Mouse (Mus musculus): ENCODE data around the gene Crtc1. TPM values are rescaled to one million over a fixed set of nuclear protein-coding genes. Genes with fewer than 3 reads are reported as not detected.

Gene Crtc1
- total and polyA plus RNA-seq, 3 experiments, result 3.3 to 18.0 TPM; not detected in 1

GRCm38 (mm10) chr8:70366588-70366987 is 72.8 kb downstream of the Crtc1 start:
- TF ChIP-seq CHD2 (IDR thresholded peaks at IDR 0.05; ENCODE audit: low read length) (no peak), ZNF384 (IDR thresholded peaks at IDR 0.05; ENCODE audit: low read depth, low read length) (no peak), NELFE (IDR thresholded peaks at IDR 0.05; ENCODE audit: low read depth, low read length) (no peak), BHLHE40 (IDR thresholded peaks at IDR 0.05; ENCODE audit: borderline replicate concordance, low read depth, low read length) (no peak), GATA1 (IDR thresholded peaks at IDR 0.05; ENCODE audit: low read depth, low read length) (no peak), UBTF (IDR thresholded peaks at IDR 0.05; ENCODE audit: borderline replicate concordance, insufficient read depth, low read depth, low read length) (no peak), POLR2A (IDR thresholded peaks at IDR 0.05; ENCODE audit: control insufficient read depth in 1 of 2, insufficient read depth in 1 of 2, low read depth in 1 of 2, low read length in 2 of 2, poor library complexity in 1 of 2) (no peak), JUND (IDR thresholded peaks at IDR 0.05; ENCODE audit: low read depth, low read length) (no peak), E2F4 (IDR thresholded peaks at IDR 0.05; ENCODE audit: borderline replicate concordance, low read depth, low read length) (no peak), POLR2AphosphoS2 (IDR thresholded peaks at IDR 0.05; ENCODE audit: low read length) (no peak)
- Histone ChIP-seq H3K79me2 (ENCODE audit: control insufficient read depth, insufficient read depth, low read length, poor library complexity) (no peaks in the 10 kb centered on the region), H3K27ac (ENCODE audit: control insufficient read depth, low read depth, low read length) (no peak overlapping the region)

GRCm38 (mm10) chr8:70364066-70364465 is 75.3 kb downstream of the Crtc1 start:
- no peak for DNase-seq (ENCODE audit: low read depth, low spot score)
- Histone ChIP-seq H3K27ac (ENCODE audit: control insufficient read depth, low read depth, low read length) (no peak overlapping the region), H3K9ac (ENCODE audit: control insufficient read depth, low read depth, low read length, poor library complexity, severe bottlenecking) (no peak overlapping the region), H3K27me3 (ENCODE audit: control insufficient read depth in 1 of 2, insufficient read depth in 2 of 2, low read length in 2 of 2) (no peaks in the 10 kb centered on the region), H3K79me2 (ENCODE audit: control insufficient read depth, insufficient read depth, low read length, poor library complexity) (no peaks in the 10 kb centered on the region), H3K9me3 (replicated peaks; ENCODE audit: insufficient read depth, low read length) (no peaks in the 10 kb centered on the region), H3K36me3 (ENCODE audit: control insufficient read depth in 1 of 2, insufficient read depth in 2 of 2, low read length in 2 of 2) (no peaks in the 10 kb centered on the region), H3K4me3 (ENCODE audit: control insufficient read depth in 1 of 2, insufficient read depth in 1 of 2, low read depth in 2 of 2, low read length in 2 of 2) (no peak overlapping the region), H3K4me1 (ENCODE audit: control insufficient read depth in 1 of 2, insufficient read depth in 2 of 2, low read length in 2 of 2) (no peaks in the 10 kb centered on the region)
- TF ChIP-seq CHD1 (IDR thresholded peaks at IDR 0.05; ENCODE audit: low read depth, low read length), result no peak
- TF ChIP-seq HCFC1 (IDR thresholded peaks at IDR 0.05; ENCODE audit: low read depth, low read length), result no peak
- no peak for TF ChIP-seq SIN3A (IDR thresholded peaks at IDR 0.05; ENCODE audit: low read length)
- no peak for TF ChIP-seq ELF1 (IDR thresholded peaks at IDR 0.05; ENCODE audit: low read depth, low read length)
- TF ChIP-seq BHLHE40 (IDR thresholded peaks at IDR 0.05; ENCODE audit: borderline replicate concordance, low read depth, low read length), result no peak
- no peak for TF ChIP-seq POLR2AphosphoS5 (IDR thresholded peaks at IDR 0.05; ENCODE audit: borderline replicate concordance, low read depth, low read length)
- TF ChIP-seq RCOR1 (IDR thresholded peaks at IDR 0.05; ENCODE audit: low read depth, low read length), result no peak
- no peak for TF ChIP-seq GABPA (IDR thresholded peaks at IDR 0.05; ENCODE audit: low read depth, low read length)
- no peak for TF ChIP-seq MEF2A (IDR thresholded peaks at IDR 0.05; ENCODE audit: extremely low read depth, insufficient replicate concordance, low read depth, low read length, poor library complexity, severe bottlenecking)
- no peak for TF ChIP-seq POLR2A (IDR thresholded peaks at IDR 0.05; ENCODE audit: control insufficient read depth in 1 of 2, insufficient read depth in 1 of 2, low read depth in 1 of 2, low read length in 2 of 2, poor library complexity in 1 of 2)
- TF ChIP-seq MAFK (IDR thresholded peaks at IDR 0.05; ENCODE audit: borderline replicate concordance, low read depth, low read length), result no peak
- TF ChIP-seq UBTF (IDR thresholded peaks at IDR 0.05; ENCODE audit: borderline replicate concordance, insufficient read depth, low read depth, low read length), result no peak
- no peak for TF ChIP-seq TCF12 (IDR thresholded peaks at IDR 0.05; ENCODE audit: low read depth, low read length)
- no peak for TF ChIP-seq POLR2AphosphoS2 (IDR thresholded peaks at IDR 0.05; ENCODE audit: low read length)
- no peak for TF ChIP-seq USF1 (IDR thresholded peaks at IDR 0.05; ENCODE audit: low read depth, low read length)
- no peak for TF ChIP-seq ETS1 (IDR thresholded peaks at IDR 0.05; ENCODE audit: low read depth, low read length)
- TF ChIP-seq TBP (IDR thresholded peaks at IDR 0.05; ENCODE audit: low read depth, low read length), result no peak
- no peak for TF ChIP-seq MYB (IDR thresholded peaks at IDR 0.05; ENCODE audit: low read depth, low read length)

More at GRCm38 (mm10) chr8:70366588-70366987, 72.8 kb downstream of the Crtc1 start:
- no peak for DNase-seq (ENCODE audit: low read depth, low spot score)
- H3K36me3 ChIP-seq (ENCODE audit: control insufficient read depth in 1 of 2, insufficient read depth in 2 of 2, low read length in 2 of 2), result no peaks in the 10 kb centered on the region
- no peaks in the 10 kb centered on the region for H3K9me3 ChIP-seq (replicated peaks; ENCODE audit: insufficient read depth, low read length)
- no peaks in the 10 kb centered on the region for H3K4me1 ChIP-seq (ENCODE audit: control insufficient read depth in 1 of 2, insufficient read depth in 2 of 2, low read length in 2 of 2)
- H3K27me3 ChIP-seq (ENCODE audit: control insufficient read depth in 1 of 2, insufficient read depth in 2 of 2, low read length in 2 of 2), result no peaks in the 10 kb centered on the region
- H3K4me3 ChIP-seq (ENCODE audit: control insufficient read depth in 1 of 2, insufficient read depth in 1 of 2, low read depth in 2 of 2, low read length in 2 of 2), result no peak overlapping the region
- no peak overlapping the region for H3K9ac ChIP-seq (ENCODE audit: control insufficient read depth, low read depth, low read length, poor library complexity, severe bottlenecking)
